Mouse (Mus musculus) kidney, adult 2 months (tissue): ENCODE results near the gene Olfr975.

Experiments used
- CTCF ChIP-seq: fragments of 200-500 bp; conservative IDR thresholded peaks from 2 replicates; pipeline ENCODE4 v1.5.1; 2011; ENCODE audit warnings: low read depth, mild to moderate bottlenecking, control low read depth, low read length, moderate library complexity, mixed read lengths; ENCODE audit not compliant: insufficient read depth, insufficient read length
- POLR2A ChIP-seq: fragments of 200-500 bp; IDR thresholded peaks from one replicate; pipeline ENCODE4 v1.6.1; 2011; ENCODE audit warnings: low read depth, low read length, control low read depth

- no peak for TF ChIP-seq CTCF
- no peak for TF ChIP-seq POLR2A
These were observed 14.6 kb downstream of the Olfr975 start, which contains the start of gene Olfr974 for GRCm38 (mm10) chr9:39937201-39937600.
